Mouse (Mus musculus) CD4-positive, CD25-positive, alpha-beta regulatory T cell, adult 9 weeks (primary cell): ENCODE results near the gene Tex35. TPM values are rescaled to one million over a fixed set of nuclear protein-coding genes. Genes with fewer than 3 reads are reported as not detected.

ENCODE experiments used
- polyA plus RNA-seq: library from polyadenylated mRNA; unstranded; fragments of 100-300 nt; shearing (Covaris generic); gene quantifications from one replicate; pipeline ENCODE4 v1.2.1, GENCODE M21; 2017

Gene Tex35
- not detected for polyA plus RNA-seq

DNA sequence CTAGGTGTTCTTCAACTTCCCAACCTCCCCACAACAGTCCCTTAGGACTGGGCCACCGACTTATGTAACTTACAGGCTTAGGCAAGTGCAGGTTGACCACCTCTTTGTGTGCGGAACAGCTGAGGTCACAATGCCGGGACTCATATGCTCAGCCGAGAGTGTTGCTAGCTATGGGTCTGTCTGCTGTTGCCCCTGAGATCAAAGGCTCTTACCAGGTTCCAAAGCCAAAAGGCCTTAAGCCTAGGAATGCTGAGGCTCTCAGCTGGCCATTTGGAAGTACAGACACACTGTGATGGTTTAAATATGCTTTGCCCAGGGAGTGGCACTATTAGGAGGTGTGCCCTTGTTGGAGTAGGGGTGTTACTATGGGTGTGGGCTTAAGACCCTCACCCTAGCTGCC lies at the start of gene Tex35:
Tex35 (minus strand) TSS at position 101 of the 400 bp plus-strand sequence.

Other genes starting within 250 kb of the Tex35 start
- 59.2 TPM for gene Ralgps2, start 169.1 kb downstream of the Tex35 start, polyA plus RNA-seq